Mouse (Mus musculus) thymus, adult 2 months (tissue): ENCODE data around the gene Ccdc142.

Experiments
- CTCF ChIP-seq: fragments of 200-500 bp; IDR thresholded peaks from 2 replicates; pipeline ENCODE4 v1.5.1; 2012; ENCODE audit warnings: mild to moderate bottlenecking, control low read depth, low read length, moderate library complexity, borderline replicate concordance; ENCODE audit not compliant: control insufficient read depth, poor library complexity, insufficient read depth; ENCODE audit errors: extremely low read depth
- POLR2A ChIP-seq: fragments of 200-500 bp; IDR thresholded peaks from 2 replicates; pipeline ENCODE4 v1.6.1; 2012; ENCODE audit warnings: mild to moderate bottlenecking, low read length, control low read depth, moderate library complexity; ENCODE audit not compliant: control insufficient read depth, poor library complexity, insufficient read depth; ENCODE audit errors: extremely low read depth

GRCm38 (mm10) chr6:83074979-83075378 lies 26.4 kb upstream of the Ccdc142 start:
- no peak for TF ChIP-seq CTCF
- no peak for TF ChIP-seq POLR2A
